Mouse (Mus musculus) embryonic fibroblast, embryonic 13.5 days (primary cell): ENCODE data around the gene Sel1l. TPM values are rescaled to one million over a fixed set of nuclear protein-coding genes. Genes with fewer than 3 reads are reported as not detected.

Experiments used
- H3K27ac ChIP-seq: 2 replicates; pipeline ENCODE4 v1.5.1; 2012; ENCODE audit warnings: low read length, control low read depth, inconsistent platforms; ENCODE audit not compliant: insufficient read depth
- H3K4me1 ChIP-seq: 2 replicates; pipeline ENCODE4 v1.6.1; 2011; ENCODE audit warnings: low read length; ENCODE audit not compliant: control insufficient read depth, insufficient read depth
- H3K4me3 ChIP-seq: 2 replicates; pipeline ENCODE4 v1.5.1; 2011; ENCODE audit warnings: mild to moderate bottlenecking, control low read depth, low read length; ENCODE audit not compliant: insufficient read depth
- CTCF ChIP-seq: IDR thresholded peaks from 2 replicates; pipeline ENCODE4 v1.5.1; 2011; ENCODE audit warnings: mild to moderate bottlenecking, control low read depth, low read length, moderate library complexity, borderline replicate concordance; ENCODE audit not compliant: insufficient read depth
- POLR2A ChIP-seq: IDR thresholded peaks from 2 replicates; pipeline ENCODE4 v1.6.1; 2011; ENCODE audit warnings: low read depth, mild to moderate bottlenecking, control low read depth, low read length, moderate library complexity
- polyA plus RNA-seq: library from polyadenylated mRNA; stranded (reverse); fragments of >200 nt; gene quantifications from 2 replicates; pipeline ENCODE4 v1.2.4, GENCODE M21; 2011; ENCODE audit warnings: low read depth; ENCODE audit not compliant: missing spikeins, insufficient read length

Gene Sel1l
- polyA plus RNA-seq, 1 experiment, result 152 TPM

DNA sequence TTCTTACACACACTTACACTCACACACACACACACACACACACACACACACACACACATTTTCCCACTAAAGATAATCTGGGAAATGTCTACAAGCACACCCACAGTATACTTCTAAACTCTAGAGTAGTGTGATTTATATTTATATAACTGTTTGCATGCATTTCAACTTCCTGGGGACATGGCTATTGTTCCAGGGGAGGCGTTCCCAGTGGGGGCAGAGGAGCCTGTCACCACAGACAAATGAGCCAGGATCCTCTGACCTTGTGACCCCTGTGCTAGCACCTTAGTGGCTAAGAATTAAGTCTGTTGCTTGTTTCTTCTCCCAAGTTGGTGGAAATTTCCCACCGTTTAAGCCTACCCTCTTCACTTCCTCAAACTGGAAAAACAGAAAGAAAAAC lies 83.9 kb downstream of the Sel1l start:
- Histone ChIP-seq H3K27ac (no peak overlapping the region), H3K4me3 (no peak overlapping the region), H3K4me1 (no peaks in the 10 kb centered on the region)
- no peak for TF ChIP-seq POLR2A
- TF ChIP-seq CTCF, result no peak

DNA sequence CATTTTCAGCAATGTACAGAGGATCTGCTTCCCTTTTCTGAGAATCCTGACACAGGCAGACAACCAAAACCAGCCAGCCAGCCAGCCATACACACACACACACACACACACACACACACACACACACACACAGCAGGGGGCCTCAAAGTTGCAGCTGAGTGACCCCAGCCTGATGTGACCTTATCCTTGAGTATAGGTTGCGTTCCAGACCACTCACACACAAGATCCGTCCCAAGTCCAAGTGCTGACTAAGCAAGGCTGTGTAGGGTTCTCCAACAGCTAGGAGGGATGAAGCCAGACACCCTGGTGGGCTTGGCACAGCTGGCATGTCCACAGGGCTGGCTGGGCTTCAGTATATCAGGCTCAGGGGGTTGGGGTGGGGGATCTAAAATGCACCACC lies 84.5 kb downstream of the Sel1l start:
- Histone ChIP-seq H3K4me3 (no peak overlapping the region), H3K4me1 (no peaks in the 10 kb centered on the region), H3K27ac (no peak overlapping the region)
- TF ChIP-seq POLR2A (no peak), CTCF (no peak)

DNA sequence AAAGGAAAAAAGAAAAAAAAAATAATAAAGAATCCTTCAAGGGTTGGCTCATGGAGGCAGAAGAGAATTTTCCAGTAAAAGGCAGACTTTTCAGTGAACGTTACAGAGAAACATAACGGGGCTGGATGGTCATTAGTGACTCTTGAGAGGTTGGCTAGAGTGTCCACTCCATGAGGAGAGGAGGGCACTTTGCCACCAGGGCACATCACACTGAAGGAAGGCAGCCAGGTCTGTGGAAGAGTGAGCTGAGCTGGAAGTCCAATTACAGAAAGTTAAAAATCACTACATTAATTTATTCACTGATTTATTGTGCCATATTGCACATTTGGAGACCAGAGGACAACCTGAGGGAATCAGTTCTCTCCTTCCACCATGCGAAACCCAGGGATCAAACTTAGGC lies 89.1 kb downstream of the Sel1l start:
- H3K4me1 ChIP-seq, result no peaks in the 10 kb centered on the region
- H3K27ac ChIP-seq, result no peak overlapping the region
- no peak overlapping the region for H3K4me3 ChIP-seq
- no peak for TF ChIP-seq POLR2A
- TF ChIP-seq CTCF, result no peak

DNA sequence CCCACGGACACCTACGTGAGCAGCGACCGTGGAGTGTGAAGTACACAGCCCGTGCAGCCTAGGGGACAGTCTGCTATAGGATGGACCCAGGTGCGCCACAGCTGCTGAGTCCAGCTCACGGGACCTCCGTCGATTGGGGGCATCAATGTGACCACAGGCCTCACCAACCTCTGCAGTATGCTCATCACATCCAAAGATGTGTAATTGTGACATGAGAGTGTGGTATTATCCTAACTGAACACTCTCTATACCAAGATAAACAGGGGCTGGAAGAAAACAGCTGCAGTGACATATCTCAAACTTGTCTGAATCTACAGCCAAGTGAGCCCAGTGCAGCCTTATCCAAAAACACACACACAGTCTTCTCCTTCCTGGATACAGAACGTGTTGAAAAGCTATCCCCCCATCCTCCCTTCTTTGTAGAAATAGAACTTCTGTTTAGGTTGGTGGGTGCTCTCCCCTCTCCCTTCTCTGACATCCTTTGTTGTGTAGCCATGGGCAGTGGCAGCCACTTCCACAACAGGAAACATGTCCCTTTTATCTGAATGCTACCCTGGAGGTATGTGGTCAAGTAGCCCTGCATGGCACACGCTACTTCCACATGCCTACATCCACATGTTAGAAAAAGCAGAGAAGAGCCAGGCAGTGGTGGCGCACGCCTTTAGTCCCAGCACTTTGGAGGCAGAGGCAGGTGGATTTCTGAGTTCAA lies 90.9 kb downstream of the Sel1l start:
- Histone ChIP-seq H3K4me3 (no peak overlapping the region), H3K4me1 (no peaks in the 10 kb centered on the region), H3K27ac (no peak overlapping the region)
- TF ChIP-seq CTCF, result no peak
- TF ChIP-seq POLR2A, result no peak

DNA sequence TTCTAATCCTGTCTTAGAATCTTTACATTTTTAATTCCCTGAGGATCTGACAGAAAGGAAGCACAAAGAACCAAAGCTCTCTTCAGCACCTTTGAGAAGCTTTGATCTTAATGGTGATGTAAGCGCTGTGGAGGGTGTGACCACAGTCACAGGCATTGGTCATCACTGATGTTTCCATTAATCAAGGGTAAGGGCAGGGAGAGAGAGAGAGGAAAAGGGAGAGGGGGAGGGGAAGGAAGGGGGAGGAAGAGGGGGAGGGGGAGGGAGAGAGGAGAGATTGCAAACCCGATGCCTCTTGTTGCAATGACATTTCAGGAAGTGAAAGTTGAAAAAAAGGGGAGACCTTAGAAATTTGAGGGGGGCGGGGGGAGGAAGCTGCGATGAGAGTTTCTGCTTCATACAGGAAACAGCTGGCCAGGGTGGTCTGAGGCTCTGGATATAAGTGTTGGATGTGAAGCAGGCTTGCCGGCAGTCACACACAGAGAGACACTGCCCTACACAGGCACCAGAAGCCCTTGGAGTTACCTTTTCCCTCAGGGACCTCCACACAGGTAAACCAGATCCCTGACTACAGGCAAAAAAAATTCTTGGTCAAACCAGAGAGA lies 92.3 kb downstream of the Sel1l start:
- TF ChIP-seq POLR2A, result no peak
- no peak for TF ChIP-seq CTCF
- no peaks in the 10 kb centered on the region for H3K4me1 ChIP-seq
- no peak overlapping the region for H3K4me3 ChIP-seq
- H3K27ac ChIP-seq, result no peak overlapping the region

Other genes with a start within 250 kb of the Sel1l start
- 1.1 and 1.8 TPM in 2 replicates for gene Ston2, start 60.8 kb downstream of the Sel1l start, polyA plus RNA-seq